Mouse (Mus musculus): Measurements from ENCODE around the gene Thra.

DNA sequence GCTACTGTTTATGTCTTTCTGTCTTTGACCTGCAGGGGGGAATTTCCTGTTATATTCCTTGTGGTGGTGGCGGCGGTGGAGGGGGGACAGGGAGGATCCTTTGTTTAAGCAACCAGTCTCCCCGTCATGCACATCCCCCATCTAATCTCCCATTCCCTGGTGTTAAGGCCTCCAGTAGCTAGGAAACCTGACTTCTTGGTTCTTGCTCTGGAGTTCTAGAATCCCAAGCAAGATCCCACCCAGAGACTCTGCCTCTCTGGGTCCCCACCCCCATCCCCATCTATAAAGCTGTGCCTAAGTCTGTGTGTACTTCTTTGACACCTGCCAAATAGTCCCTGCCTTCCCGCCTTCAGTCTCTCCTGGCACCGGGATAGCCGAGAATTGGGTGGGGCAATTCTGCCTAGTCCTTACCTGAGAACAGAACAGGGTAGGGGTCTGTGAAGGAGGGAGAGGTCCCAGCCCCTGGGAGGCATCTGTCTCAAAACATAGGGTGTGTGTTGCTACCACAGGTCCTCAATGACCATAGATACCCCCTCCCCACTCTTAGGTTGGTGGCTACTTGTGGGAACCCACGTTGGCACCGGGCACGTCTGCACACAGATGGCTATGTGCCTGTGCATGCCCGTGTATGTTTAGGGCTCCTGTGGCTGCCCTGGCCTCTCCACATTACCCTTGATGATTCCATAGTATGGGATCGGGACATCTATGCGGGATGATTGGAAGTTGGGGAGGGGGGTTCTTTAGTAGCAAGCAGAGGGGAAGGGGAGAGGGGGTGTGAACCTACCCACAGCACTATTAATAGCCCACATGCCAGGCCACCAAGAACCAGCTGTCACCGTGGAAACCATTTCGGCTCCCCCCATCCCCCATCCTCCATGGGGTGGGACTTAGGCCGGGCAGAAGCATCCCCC lies 8.3 kb downstream of the Thra start:
- TF ChIP-seq POLR2A (IDR thresholded peaks at IDR 0.05; ENCODE audit: low read depth, low read length): no peak
- no peak for TF ChIP-seq E2F4 (IDR thresholded peaks at IDR 0.05; ENCODE audit: insufficient replicate concordance, low read depth, low read length)
- no peak for TF ChIP-seq EP300 (IDR thresholded peaks at IDR 0.05; ENCODE audit: low read length)
- no peak; a peak in 1 of 4 replicates for TF ChIP-seq CTCF (conservative IDR thresholded peaks at IDR 0.05 in 1 of 2, IDR thresholded peaks at IDR 0.05 in 1 of 2; ENCODE audit: low read depth in 2 of 2, low read length in 2 of 2)
- TF ChIP-seq JUN (IDR thresholded peaks at IDR 0.05; ENCODE audit: insufficient read depth, low read depth, low read length): no peak
- no peak for TF ChIP-seq RCOR1 (conservative IDR thresholded peaks at IDR 0.05; ENCODE audit: low read depth, low read length)
- no peak for TF ChIP-seq TCF12 (IDR thresholded peaks at IDR 0.05; ENCODE audit: low read depth, low read length)
- TF ChIP-seq ZKSCAN1 (IDR thresholded peaks at IDR 0.05; ENCODE audit: borderline replicate concordance, low read depth, low read length): no peak
- TF ChIP-seq GABPA (IDR thresholded peaks at IDR 0.05; ENCODE audit: insufficient replicate concordance, low read depth, low read length): no peak
- TF ChIP-seq MYC (IDR thresholded peaks at IDR 0.05; ENCODE audit: low read depth, low read length): no peak
- TF ChIP-seq NELFE (IDR thresholded peaks at IDR 0.05; ENCODE audit: low read depth, low read length): no peak
- TF ChIP-seq MAX (IDR thresholded peaks at IDR 0.05; ENCODE audit: low read length): no peak
